Mouse (Mus musculus) cerebellum, adult 2 months (tissue): ENCODE results near the gene Klk10.

Experiments
- CTCF ChIP-seq: fragments of 200-500 bp; IDR thresholded peaks from 2 replicates; pipeline ENCODE4 v1.5.1; 2011; ENCODE audit warnings: low read depth, mild to moderate bottlenecking, control low read depth, low read length, moderate library complexity, borderline replicate concordance; ENCODE audit not compliant: insufficient read depth
- POLR2A ChIP-seq: fragments of 200-500 bp; IDR thresholded peaks from 2 replicates; pipeline ENCODE4 v1.6.1; 2011; ENCODE audit warnings: low read length, control low read depth, borderline replicate concordance; ENCODE audit not compliant: insufficient read depth

- TF ChIP-seq CTCF (no peak), POLR2A (no peak)
Measured at GRCm38 (mm10) chr7:43810994-43811393, 30.2 kb downstream of the Klk10 start, which contains the start of gene Klk7.
